Mouse (Mus musculus) limb, embryonic 15.5 days (tissue): ENCODE data around the gene Syne3. TPM values are rescaled to one million over a fixed set of nuclear protein-coding genes. Genes with fewer than 3 reads are reported as not detected.

Experiments used
- ATAC-seq: fragments of 200-750 bp; cut with Nextera tagmentation; 2 replicates; pipeline ENCODE4 v1.8.0; 2017; ENCODE audit warnings: low read depth, moderate TSS enrichment; ENCODE audit not compliant: insufficient number of reproducible peaks, low FRiP score, low TSS enrichment
- H3K27ac ChIP-seq: fragments of 300-500 bp; sonication (generic); 2 replicates; pipeline ENCODE4 v1.5.1; 2015; ENCODE audit warnings: moderate library complexity, mild to moderate bottlenecking, inconsistent platforms
- H3K27me3 ChIP-seq: fragments of 300-500 bp; sonication (generic); 2 replicates; pipeline ENCODE4 v1.6.1; 2015; ENCODE audit warnings: inconsistent platforms
- H3K36me3 ChIP-seq: fragments of 300-500 bp; sonication (generic); 2 replicates; pipeline ENCODE4 v1.6.1; 2015; ENCODE audit warnings: inconsistent platforms
- H3K4me1 ChIP-seq: fragments of 300-500 bp; sonication (generic); 2 replicates; pipeline ENCODE4 v1.6.1; 2015; ENCODE audit warnings: inconsistent platforms
- H3K4me2 ChIP-seq: fragments of 300-500 bp; sonication (generic); 2 replicates; pipeline ENCODE4 v1.6.1; 2015; ENCODE audit warnings: mild to moderate bottlenecking, inconsistent platforms
- H3K4me3 ChIP-seq: fragments of 300-500 bp; sonication (generic); 2 replicates; pipeline ENCODE4 v1.5.1; 2015; ENCODE audit warnings: mild to moderate bottlenecking, inconsistent platforms
- H3K9ac ChIP-seq: fragments of 300-500 bp; sonication (generic); 2 replicates; pipeline ENCODE4 v1.6.1; 2015; ENCODE audit warnings: inconsistent platforms
- H3K9me3 ChIP-seq: fragments of 300-500 bp; sonication (generic); 2 replicates; pipeline ENCODE4 v1.6.1; 2016; ENCODE audit warnings: inconsistent platforms
- WGBS: fragments of 180-500 bp; shearing (Covaris S2); methylation state at CpG from one replicate; pipeline ENCODE4 v1.1.7; 2015; 5-methylcytosine and 5-hydroxymethylcytosine counted together
- polyA plus RNA-seq: library from polyadenylated mRNA; unstranded; fragments of >200 nt; fragmentation: Nextera tagmentation; extraction: Ambion mirVana; gene quantifications from 2 replicates; pipeline ENCODE4 v1.2.1, GENCODE M21; 2015

The Syne3 gene
- polyA plus RNA-seq, 1 experiment from 2014 or later: 3.3 TPM

DNA sequence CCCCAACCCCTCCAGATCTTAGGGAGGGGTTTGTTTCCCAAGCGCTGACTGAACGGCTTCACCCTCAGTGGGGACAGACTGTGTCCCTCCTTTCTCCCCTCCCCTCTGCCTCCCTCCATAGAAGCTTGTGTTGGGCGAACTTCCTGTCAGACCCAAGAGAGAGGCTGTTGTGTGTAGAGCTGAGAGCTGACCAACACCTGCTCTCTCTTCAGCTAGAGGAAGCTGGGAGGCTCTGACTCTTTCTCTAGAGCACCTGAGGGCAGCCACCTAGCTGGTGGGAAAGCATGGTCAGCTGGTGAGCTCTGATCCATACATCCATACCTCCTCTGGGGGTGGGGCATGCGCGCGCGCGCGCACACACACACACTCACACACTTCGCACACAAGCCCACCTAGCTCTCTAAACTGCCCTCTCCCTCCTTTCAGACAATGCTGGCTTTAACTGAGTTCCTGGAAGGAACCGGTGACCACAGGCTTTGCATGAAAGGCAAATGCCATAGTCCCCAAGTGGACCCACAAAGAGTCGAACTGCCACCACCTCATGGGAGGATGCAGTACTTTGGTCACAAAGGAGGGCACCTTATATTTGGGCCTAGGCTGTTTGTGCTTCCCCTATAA is 14.2 kb downstream of the Syne3 start:
- no peak for ATAC-seq
- WGBS: 82% methylated on average over 12 of the region's 12 CpGs
- H3K9ac ChIP-seq: no peak overlapping the region

DNA sequence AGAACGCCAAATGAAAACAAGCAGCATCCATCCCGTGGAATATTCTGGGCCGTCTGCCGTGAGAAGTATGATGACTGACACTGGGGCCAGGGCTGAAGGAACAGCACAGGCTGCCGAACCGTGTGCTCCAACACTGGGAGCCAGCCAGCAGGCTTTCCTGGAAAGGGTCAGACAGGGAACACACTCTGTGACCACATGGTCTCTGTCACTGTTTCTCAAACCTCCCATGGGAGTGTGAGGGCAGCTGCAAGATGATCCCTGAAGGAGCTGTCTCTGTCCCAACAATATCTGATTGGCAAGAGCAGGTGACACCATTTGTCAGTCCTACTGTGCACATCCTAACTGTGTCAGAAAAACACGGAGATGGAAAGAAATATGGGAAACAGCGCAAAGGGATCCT is 16.8 kb downstream of the Syne3 start:
- H3K27ac ChIP-seq: no peak overlapping the region

More for the DNA sequence above, 14.2 kb downstream of the Syne3 start:
- no peaks in the 10 kb centered on the region; the same call in 1 of the 2 replicates for H3K27me3 ChIP-seq
- peaks cover 6% of the 10 kb centered on the region; the same call in 1 of the 2 replicates for H3K4me1 ChIP-seq
- no peak overlapping the region for H3K4me2 ChIP-seq
- no peak overlapping the region for H3K27ac ChIP-seq
- no peak overlapping the region for H3K4me3 ChIP-seq
- no peaks in the 10 kb centered on the region for H3K36me3 ChIP-seq
- H3K9me3 ChIP-seq: no peaks in the 10 kb centered on the region

DNA sequence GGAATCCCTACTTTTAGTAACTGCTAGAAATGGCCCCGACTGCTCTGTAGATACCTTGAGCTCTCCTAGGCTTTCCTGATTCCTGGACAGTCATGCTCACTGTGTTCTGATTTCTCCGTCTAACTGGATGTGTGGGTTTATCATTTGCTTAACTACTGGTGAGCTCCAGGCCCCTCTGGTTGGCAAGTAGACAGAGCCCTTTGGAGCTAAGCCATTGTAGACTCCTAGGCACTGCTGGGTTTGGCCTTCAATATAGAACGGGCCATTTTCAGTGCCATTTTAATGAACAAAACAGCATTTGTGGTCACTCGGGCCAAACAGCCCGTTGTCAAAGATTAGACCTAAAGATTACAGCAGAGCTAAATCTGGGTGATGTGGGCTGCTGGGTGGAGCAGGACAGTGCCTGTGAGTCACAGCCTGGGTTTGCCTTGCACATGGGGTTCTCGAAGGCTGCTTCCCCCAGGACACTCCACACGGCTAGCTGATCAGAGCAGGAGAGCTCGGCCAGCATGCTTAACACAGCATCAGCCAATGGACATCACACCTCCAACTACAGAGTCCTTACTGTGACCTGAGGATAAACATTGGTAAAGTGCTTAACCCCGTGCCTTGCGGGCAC is 17.4 kb downstream of the Syne3 start:
- Histone ChIP-seq H3K27me3 (no peaks in the 10 kb centered on the region; the same call in 1 of the 2 replicates), H3K27ac (no peak overlapping the region), H3K4me1 (peaks cover 3% of the 10 kb centered on the region; the same call in 1 of the 2 replicates), H3K4me2 (no peak overlapping the region), H3K4me3 (no peak overlapping the region), H3K36me3 (no peaks in the 10 kb centered on the region), H3K9me3 (no peaks in the 10 kb centered on the region), H3K9ac (no peak overlapping the region)
- ATAC-seq: no peak
- 77% methylated on average over 10 of the region's 10 CpGs for WGBS

More for the DNA sequence above, 16.8 kb downstream of the Syne3 start:
- H3K36me3 ChIP-seq: no peaks in the 10 kb centered on the region
- H3K9me3 ChIP-seq: no peaks in the 10 kb centered on the region
- no peak overlapping the region for H3K4me2 ChIP-seq
- H3K27me3 ChIP-seq: no peaks in the 10 kb centered on the region; the same call in 1 of the 2 replicates
- peaks cover 3% of the 10 kb centered on the region; the same call in 1 of the 2 replicates for H3K4me1 ChIP-seq
- no peak overlapping the region for H3K4me3 ChIP-seq
- no peak overlapping the region for H3K9ac ChIP-seq
- 69% methylated on average over 8 of the region's 8 CpGs for WGBS
- peak; percentile 53; the same call in 1 of the 2 replicates for ATAC-seq

DNA sequence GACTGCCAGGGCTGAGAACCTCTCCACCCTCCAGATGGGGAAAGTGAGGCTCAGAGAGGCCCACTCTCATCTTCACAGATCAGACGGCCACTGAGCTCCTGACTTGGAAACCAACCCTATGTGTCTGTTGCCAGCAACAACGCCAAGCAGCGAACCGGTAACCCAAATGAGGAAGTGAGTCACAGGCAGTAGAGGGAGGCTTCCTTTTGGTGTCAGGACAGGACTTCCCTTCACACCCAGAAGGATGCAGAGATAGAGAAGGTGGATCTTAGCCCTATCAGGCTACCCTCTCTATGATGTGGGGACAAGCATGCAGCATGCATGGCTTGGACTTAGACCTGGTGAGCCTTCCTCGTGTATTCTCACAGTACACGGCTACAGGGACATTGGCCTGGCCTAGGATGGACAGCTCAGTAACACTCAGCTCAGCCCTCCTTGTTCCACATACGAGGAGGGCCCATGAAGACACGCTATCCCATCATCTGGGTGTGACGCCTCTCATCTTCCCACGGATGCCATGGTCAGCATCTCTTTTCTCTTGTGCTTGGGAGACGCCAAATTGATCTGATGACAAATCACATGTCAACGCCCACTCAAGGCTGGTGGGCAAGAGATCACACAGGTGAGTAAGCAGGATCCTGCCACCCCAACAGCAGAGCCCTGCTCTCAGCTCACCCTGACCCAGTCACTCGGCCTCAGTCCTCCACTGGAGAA is 18.7 kb downstream of the Syne3 start:
- H3K4me3 ChIP-seq: no peak overlapping the region
- no peak for ATAC-seq
- no peak overlapping the region for H3K9ac ChIP-seq
- no peaks in the 10 kb centered on the region for H3K36me3 ChIP-seq
- no peaks in the 10 kb centered on the region; the same call in 1 of the 2 replicates for H3K27me3 ChIP-seq
- WGBS: 86% methylated on average over 13 of the region's 13 CpGs
- no peaks in the 10 kb centered on the region for H3K9me3 ChIP-seq
- no peak overlapping the region for H3K4me2 ChIP-seq
- peaks cover 3% of the 10 kb centered on the region; the same call in 1 of the 2 replicates for H3K4me1 ChIP-seq
- no peak overlapping the region for H3K27ac ChIP-seq

DNA sequence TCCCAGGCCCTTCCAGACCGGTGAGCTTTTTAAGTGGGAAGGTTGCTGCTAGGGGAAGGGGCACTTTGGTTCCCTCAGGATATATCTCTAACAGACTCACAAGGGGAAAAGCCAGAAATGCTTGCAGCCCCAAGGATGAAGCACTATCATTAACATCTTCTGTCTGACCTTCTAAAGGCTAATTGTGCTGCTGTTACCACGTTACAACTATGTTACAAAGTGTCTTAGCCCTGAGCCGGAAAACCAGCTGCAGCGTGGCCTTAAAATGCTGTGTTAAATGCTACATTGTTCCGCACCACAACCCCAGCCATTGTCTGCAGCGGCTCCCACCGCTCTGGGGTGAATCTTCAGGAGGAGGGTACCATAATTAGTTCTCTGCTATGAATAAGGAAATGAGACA is 21.7 kb downstream of the Syne3 start:
- 71% methylated on average over 7 of the region's 7 CpGs for WGBS
- H3K4me1 ChIP-seq: peaks cover 11% of the 10 kb centered on the region
- H3K27ac ChIP-seq: no peak overlapping the region
- no peak overlapping the region for H3K4me2 ChIP-seq
- no peak overlapping the region for H3K9ac ChIP-seq
- no peaks in the 10 kb centered on the region for H3K9me3 ChIP-seq
- ATAC-seq: no peak
- H3K4me3 ChIP-seq: no peak overlapping the region
- H3K27me3 ChIP-seq: no peaks in the 10 kb centered on the region
- no peaks in the 10 kb centered on the region for H3K36me3 ChIP-seq

DNA sequence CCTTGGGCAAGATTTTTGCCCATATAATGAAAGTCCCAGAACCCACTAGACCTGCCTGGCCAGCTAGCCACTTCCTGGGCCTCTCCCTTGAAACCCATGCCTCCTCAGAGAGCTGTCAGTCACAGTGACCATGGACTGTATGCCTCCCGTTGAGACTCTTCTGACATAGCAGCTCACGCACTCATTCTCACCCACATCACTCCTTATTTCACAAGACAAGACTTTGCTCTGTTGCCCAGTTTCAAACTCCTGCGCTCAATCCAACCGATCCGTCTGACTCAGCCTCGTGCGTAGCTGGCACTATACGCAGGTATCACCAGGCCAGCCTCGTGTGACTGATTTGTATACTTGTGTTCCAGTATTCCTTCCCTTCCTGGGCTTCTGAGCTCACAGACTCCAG is 22.8 kb downstream of the Syne3 start:
- Histone ChIP-seq H3K9me3 (no peaks in the 10 kb centered on the region), H3K9ac (no peak overlapping the region), H3K4me3 (no peak overlapping the region), H3K4me1 (peaks cover 12% of the 10 kb centered on the region), H3K27ac (no peak overlapping the region), H3K27me3 (no peaks in the 10 kb centered on the region), H3K36me3 (no peaks in the 10 kb centered on the region), H3K4me2 (no peak overlapping the region)
- 87% methylated on average over 9 of the region's 9 CpGs for WGBS
- no peak for ATAC-seq

DNA sequence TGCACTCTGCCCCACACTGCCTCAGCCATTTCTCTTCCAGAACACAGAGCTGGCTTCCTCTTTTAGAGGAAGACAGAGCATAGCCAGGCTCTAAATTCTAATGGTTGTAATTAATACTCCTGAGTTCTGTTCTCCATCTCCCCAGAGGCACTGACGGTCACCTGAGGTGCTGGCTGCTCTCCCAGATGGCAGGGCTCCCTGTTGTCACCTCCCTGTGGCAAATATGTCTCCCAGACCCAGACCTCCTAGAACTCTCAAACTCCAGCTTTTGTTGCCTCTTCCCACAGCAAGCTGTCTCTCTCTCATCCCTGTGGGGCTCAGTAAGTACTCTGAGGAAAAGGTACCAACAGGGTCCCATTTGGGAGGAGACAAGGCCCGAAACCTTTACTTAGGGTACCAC is 23.6 kb downstream of the Syne3 start:
- H3K4me3 ChIP-seq: no peak overlapping the region
- no peak overlapping the region for H3K27ac ChIP-seq
- peaks cover 12% of the 10 kb centered on the region for H3K4me1 ChIP-seq
- 76% methylated on average over 2 of the region's 2 CpGs for WGBS
- no peaks in the 10 kb centered on the region for H3K27me3 ChIP-seq
- no peak for ATAC-seq
- H3K9me3 ChIP-seq: no peaks in the 10 kb centered on the region
- H3K4me2 ChIP-seq: no peak overlapping the region
- no peaks in the 10 kb centered on the region for H3K36me3 ChIP-seq
- H3K9ac ChIP-seq: no peak overlapping the region

DNA sequence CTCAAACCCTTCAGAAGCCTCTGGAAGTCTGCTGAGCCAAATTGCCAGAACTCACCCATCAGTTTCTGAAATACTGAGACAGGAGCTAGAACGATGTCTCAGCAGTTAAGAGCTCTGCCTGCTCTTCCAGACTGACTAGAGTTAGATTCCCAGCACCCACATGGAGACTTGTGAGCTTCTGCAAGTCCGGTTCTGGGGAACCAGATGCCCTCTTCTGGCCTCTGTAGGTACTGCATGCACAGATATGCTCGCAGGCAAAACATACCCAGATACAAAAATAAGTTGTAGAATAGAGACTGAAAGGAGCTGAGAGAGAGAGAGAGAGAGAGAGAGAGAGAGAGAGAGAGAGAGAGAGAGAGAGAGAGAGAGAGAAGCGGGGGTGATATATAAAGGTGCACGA is 24.5 kb downstream of the Syne3 start:
- ATAC-seq: no peak
- H3K9me3 ChIP-seq: no peaks in the 10 kb centered on the region
- no peak overlapping the region for H3K9ac ChIP-seq
- no peaks in the 10 kb centered on the region for H3K27me3 ChIP-seq
- no peak overlapping the region for H3K27ac ChIP-seq
- 84% methylated on average over 5 of the region's 5 CpGs for WGBS
- H3K4me3 ChIP-seq: no peak overlapping the region
- no peak overlapping the region for H3K4me2 ChIP-seq
- H3K36me3 ChIP-seq: no peaks in the 10 kb centered on the region
- H3K4me1 ChIP-seq: peaks cover 12% of the 10 kb centered on the region

DNA sequence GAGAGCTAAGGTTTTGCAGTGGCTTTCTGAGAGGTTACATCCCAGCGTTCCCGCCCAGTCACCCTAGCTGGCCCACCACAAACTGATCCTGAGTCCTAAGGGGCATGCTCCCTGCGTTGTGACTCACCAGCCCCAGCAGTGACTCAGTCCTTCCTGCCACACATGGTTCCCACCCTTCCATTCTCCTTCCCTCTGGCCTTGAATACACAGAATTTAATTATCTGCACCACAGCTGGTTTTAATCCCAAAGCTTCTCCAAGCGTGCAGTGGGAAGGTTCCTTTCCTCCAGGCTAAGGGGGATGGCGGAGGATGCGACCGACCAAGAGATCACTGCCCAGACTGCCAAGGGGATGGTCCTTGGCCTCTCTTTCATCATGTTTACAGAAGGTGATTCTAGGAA is 26.1 kb downstream of the Syne3 start:
- Histone ChIP-seq H3K9me3 (no peaks in the 10 kb centered on the region), H3K4me2 (no peak overlapping the region), H3K27ac (peak overlapping the region; percentile 54; the same call in 1 of the 2 replicates), H3K36me3 (no peaks in the 10 kb centered on the region), H3K4me3 (no peak overlapping the region), H3K4me1 (peaks cover 23% of the 10 kb centered on the region), H3K27me3 (no peaks in the 10 kb centered on the region), H3K9ac (no peak overlapping the region)
- WGBS: 23% methylated on average over 7 of the region's 7 CpGs
- peak; percentile 36; the same call in 1 of the 2 replicates for ATAC-seq

DNA sequence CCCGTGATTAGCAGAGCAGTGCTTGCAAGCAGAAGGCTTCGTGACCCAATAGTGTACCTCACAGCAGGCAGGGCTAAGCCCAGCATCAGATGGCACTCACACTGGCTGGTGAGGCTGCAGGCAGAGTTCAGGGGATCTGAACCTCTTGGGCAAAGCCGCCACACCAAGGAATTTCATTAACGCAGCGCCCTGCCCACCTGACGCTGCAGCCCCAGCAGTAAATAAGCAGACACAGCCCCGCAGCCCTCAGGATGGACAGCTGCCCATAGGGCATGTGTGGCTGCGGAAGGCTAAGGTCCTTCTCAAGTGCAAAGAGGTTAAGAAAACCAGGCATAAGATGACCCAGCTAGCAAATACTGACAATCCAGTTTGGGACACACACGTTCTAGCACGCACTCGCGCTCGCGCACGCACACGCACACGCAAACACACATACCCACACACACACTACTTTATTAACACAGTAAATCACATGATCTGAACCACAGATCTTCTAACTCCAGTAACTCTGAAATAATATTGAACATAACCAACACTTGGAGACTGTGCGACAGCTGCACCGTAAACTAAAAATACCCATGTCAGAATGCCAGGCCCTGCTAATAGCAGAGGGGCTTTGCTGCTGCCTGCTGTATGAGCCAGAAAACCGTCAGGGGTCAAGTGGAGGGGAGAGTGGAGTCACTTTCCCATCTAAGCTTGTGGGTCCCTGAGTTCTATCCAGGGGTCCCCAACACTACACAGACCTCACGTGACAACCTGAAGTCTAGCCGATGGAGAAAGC is 30.5 kb downstream of the Syne3 start:
- Histone ChIP-seq H3K27me3 (no peaks in the 10 kb centered on the region), H3K4me1 (peaks cover 34% of the 10 kb centered on the region), H3K4me2 (peak overlapping the region; percentile 15; the same call in 1 of the 2 replicates), H3K36me3 (no peaks in the 10 kb centered on the region), H3K9ac (no peak overlapping the region), H3K4me3 (no peak overlapping the region), H3K27ac (peak overlapping the region; percentile 80), H3K9me3 (no peaks in the 10 kb centered on the region)
- 0 out of 2 replicates have a peak, but pooled peaks have one; percentile 58 for ATAC-seq
- 55% methylated on average over 22 of the region's 22 CpGs for WGBS

DNA sequence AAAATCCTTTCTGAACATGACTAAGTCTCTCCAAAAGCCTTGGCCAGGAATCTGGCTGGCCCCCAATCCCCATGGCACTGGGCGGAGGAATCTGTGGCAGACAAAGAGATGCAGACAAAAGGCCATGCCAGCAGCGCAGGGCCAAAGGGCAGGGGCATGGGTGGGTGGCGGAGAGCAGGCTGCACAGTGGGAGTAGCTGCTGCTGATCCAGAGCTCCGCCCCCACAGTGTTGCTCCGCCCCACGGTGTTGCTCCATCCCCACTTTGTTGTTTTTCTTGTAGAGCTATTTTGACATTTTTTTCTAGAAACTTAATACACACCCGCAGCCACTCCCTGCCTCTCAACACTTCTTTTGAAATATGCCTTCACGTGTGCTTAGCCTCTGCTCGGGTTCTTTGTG is 31.2 kb downstream of the Syne3 start:
- H3K27ac ChIP-seq: peak overlapping the region; percentile 80
- H3K4me1 ChIP-seq: peaks cover 28% of the 10 kb centered on the region
- H3K9me3 ChIP-seq: no peaks in the 10 kb centered on the region
- no peaks in the 10 kb centered on the region for H3K27me3 ChIP-seq
- no peak; the same call in 1 of the 2 replicates for ATAC-seq
- H3K4me3 ChIP-seq: no peak overlapping the region
- H3K9ac ChIP-seq: no peak overlapping the region
- H3K4me2 ChIP-seq: peak overlapping the region; percentile 15
- 26% methylated on average over 9 of the region's 9 CpGs for WGBS
- H3K36me3 ChIP-seq: no peaks in the 10 kb centered on the region
